Mouse (Mus musculus) embryo, embryonic 10.5 days (tissue): ENCODE measurements around the gene Map9.
A peak's percentile ranks its signal among the peaks of the same experiment; 100 is the strongest.
"Not testable (repeated sequence)": the region's sequence is repeated elsewhere in the genome, so short reads cannot be mapped to it uniquely, and the experiment has no call there.

Source experiments
- DNase-seq: peaks from one replicate; pipeline ENCODE4 v3.0.0-alpha.2; 2015; ENCODE audit warnings: low spot score

Map9 gene

DNA sequence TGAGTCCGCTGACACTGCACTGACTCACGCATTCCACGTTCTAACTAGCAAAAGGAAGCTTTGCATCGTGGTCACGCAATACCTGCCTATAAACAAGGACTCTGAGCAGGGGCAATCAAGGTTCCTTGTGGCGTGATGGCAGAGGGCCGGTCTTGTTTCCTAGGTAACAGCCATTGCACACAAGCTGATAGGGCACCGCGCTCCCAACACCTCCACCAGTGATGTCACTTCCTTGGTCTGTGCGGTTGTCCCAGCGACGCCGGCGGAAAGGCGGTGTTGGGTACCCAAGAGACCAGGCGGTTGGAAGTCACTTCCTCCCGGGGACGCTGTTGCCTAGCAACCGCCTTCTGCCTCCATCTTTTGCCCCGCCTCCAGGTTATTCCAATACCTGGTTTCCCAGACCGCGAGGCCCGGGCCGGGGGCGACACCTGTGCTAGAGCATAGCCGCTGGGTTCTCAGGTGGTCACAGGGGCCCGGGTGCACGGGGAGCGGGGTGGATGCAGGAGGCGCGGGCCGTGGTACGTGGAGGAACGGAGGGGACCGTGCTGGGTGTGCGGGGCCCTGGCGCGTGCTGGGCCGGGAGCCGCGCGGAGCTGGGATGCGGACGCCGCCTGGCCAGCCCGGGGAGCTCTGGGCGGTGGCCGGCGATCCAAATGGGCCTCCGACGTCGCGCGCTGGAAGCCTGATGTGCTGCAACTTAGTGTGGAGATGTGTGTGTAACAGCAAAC is at the start of gene Map9:
Gene Map9, plus strand, starts transcription at position 248 of the 728 bp plus-strand sequence.
- DNase-seq = peak; percentile 98

DNA sequence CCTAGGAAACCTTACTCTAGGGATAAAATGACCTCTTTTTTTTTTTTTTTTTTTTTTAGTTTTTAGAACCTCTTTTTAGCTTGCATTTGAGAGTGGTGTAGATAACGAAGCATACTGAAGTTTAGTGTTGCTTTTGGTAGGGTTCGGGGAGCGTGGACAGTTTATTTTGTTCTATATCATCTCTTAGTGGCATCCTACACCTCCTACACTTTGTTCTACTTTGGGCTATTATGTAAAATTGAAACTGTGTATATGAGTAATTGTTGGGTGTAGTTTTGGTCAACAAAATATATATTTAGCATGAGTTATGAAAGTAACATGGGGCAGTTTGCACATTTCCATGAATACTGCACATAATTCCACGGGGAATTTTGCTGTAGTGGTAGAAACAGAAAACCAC is 42.1 kb upstream of the Map9 start:
- no peak for DNase-seq

DNA sequence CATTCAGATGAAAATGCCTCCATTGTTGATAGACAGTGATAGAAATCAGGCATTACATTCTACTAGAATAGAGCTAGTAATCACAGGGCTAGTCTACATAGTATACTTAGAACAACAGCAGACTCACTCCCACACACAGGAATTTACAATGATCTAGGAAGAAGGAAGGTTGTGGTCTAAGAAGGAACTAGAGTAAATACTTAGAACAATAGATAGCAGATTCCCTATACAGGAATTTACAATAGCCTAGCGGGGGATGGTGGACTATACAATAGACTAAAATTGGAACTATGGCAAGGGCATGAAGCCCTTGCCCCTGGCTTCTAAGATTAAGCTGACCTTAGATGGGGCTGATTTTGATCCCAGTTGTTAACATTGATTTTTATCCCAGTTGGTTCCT is 31.1 kb upstream of the Map9 start:
- not testable (repeated sequence) for DNase-seq

- DNase-seq = no peak
Measured at GRCm38 (mm10) chr3:82332067-82332466, 25.8 kb upstream of the Map9 start.

DNA sequence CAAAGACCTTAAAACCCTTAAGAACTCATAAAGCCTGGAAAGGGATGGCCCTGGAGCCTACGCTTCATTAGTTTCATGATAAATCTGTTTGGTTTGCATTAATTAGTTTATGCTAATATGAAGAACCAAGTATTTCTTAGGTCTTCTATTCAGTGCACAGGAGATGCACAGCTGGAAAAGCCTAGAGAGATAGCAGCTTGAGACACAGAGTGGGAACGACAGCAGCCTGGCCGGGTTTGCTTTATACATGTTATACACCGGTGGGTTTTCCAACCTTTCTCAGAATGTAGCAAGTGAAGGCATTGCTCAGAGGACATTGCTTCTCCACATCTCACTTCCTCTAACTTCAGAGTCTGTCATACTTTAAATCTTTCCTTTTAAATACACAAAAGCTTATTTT is 25.3 kb upstream of the Map9 start:
- no peak for DNase-seq

- DNase-seq = peak; percentile 91
Measured at GRCm38 (mm10) chr3:82333128-82333969, 24.5 kb upstream of the Map9 start.

DNA sequence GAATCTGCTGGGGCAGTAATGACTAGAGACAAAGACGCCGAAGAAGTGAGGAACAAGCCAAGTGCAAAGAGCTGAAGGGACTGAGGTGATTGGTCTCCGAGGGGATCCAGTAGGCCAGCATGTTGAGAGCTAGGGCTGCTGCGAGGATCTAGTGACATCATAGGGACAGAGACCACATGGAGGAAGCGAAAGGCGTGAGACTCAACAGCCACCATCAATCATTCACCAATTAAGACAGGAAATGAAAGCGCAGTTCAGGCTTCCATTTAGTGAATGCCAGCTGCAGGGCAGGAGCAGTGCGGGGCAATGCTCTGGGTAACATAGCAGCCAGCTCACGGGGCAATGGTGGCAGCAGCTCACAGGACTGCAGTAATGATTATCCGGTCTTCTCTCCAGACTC is 17.7 kb upstream of the Map9 start:
- peak; percentile 5 for DNase-seq

- DNase-seq = no peak
Measured at GRCm38 (mm10) chr3:82348277-82348860, 9.5 kb upstream of the Map9 start.

- DNase-seq = peak; percentile 17
Measured at GRCm38 (mm10) chr3:82350321-82350720, 7.5 kb upstream of the Map9 start.

DNA sequence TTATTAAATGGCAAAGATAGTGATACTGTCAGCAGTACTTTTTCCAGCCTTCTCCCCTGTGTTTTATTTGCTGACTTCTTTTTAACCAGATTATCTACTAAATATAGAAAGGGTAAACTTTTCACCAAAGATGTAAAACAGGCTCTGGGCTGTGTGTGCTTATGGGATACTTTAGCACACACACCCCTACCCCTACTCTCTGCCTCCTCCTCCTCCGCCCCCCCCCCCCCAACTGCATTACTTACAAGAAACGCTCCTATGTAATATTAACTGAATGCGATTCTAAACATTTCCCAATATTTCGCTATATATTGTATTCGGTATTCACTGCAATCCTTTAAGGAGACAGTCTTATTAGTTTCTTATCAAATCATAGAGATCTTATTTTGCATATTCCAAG is 504 bp upstream of the Map9 start:
- no peak for DNase-seq

GRCm38 (mm10) chr3:82359036-82359435 is 1.2 kb downstream of the Map9 start:
- DNase-seq = no peak

DNA sequence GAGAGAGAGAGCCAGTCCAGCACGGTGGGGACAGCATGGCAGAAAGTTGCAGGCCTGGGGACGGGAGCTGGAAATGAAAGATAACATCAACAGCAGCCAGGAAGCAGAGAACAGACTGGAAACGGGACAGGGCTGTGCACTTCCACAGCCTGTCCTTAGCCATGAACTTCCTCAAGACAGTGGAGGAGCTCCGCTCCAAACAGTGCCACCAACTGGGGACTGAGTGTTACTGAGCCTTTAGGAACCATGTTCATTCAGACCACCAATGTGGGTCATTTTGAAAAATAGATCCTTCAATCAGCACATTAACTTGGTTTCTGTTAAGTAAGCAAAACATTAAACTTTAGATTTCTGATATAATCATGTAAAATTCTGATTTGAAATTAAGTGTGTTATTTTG is 4.6 kb downstream of the Map9 start:
- DNase-seq = peak; percentile 69

- DNase-seq = no peak
Measured at GRCm38 (mm10) chr3:82364505-82364904, 6.7 kb downstream of the Map9 start.

- DNase-seq = peak; percentile 66
Measured at GRCm38 (mm10) chr3:82364988-82365387, 7.1 kb downstream of the Map9 start.

- DNase-seq = no peak
Measured at GRCm38 (mm10) chr3:82369063-82369860, 11.4 kb downstream of the Map9 start.

DNA sequence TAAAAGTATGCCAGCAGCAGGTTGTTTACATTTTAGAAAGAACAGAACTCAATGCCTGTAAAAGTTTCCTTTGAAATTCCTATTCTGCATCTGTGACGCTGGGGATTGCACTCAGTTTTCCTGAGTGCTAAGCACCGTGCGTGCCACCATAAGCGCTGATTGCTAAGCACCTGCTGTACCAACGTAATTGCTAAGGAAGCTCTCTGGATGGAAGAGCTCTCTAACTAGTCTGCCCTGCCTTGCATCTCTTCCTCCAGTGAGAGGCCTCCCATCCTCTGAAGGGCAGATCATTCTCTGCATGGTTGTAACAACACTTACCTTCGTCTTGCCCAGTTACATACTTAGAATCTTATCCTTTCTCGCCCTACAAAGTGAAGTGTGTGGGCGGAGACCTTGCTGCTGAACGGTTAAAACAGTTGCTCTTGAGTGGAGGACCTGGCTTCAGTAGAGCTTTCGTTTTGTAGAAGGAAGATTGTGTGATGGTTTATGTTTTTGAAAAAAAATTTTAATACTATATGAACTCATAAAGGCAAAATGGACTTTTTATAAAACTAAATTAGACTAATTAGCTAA is 12.7 kb downstream of the Map9 start:
- no peak for DNase-seq

- DNase-seq = no peak
Measured at GRCm38 (mm10) chr3:82376965-82377364, 19.1 kb downstream of the Map9 start.

GRCm38 (mm10) chr3:82382325-82382724 is 24.5 kb downstream of the Map9 start:
- DNase-seq = no peak

- DNase-seq = peak; percentile 6
Measured at GRCm38 (mm10) chr3:82385091-82385490, 27.2 kb downstream of the Map9 start.

DNA sequence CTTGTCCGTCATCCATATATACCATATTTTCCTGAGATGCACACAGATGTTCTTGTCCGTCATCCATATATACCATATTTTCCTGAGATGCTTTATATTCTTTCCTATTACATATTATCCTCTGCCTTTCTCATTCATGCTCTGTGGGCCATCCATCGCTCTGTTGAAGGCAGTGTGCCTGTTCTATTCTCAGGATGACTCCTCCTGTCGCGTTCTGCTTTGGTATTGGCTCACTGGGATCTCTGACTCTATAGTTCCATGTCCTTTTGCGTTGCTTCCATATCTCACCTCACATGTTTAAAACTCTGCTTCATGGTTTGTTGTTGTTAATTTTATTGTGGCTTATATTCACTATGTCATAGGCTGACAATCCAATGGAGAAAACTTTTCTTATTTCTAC is 48.0 kb downstream of the Map9 start:
- no peak for DNase-seq

- no peak for DNase-seq
Measured at GRCm38 (mm10) chr3:82406336-82406735, 48.5 kb downstream of the Map9 start.

DNA sequence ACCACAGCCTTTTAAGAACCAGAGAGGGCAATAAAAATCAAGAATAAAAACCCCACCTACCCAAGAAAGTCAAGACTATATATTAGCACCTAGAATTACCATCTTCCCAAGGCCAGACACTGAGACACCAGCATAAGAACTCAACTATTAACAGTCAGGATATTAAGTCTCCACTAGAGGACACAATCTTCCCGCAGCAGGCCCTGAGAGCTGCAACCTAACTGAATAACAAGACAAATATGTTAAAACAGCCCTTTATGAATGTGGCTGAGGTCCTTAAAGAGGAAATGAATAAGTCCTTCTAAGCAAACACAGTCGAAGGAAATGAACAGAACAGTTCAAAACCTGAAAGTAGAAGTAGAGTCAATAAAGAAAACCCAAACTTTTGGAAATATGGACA is 49.6 kb downstream of the Map9 start:
- DNase-seq = no peak
